Mouse (Mus musculus) cerebellum, adult 9-10 months (tissue): Measurements from ENCODE around the gene Tnnt2.

Experiments used
- DNase-seq: peaks from one replicate; pipeline ENCODE4 v3.0.0; 2022

Gene Tnnt2

DNA sequence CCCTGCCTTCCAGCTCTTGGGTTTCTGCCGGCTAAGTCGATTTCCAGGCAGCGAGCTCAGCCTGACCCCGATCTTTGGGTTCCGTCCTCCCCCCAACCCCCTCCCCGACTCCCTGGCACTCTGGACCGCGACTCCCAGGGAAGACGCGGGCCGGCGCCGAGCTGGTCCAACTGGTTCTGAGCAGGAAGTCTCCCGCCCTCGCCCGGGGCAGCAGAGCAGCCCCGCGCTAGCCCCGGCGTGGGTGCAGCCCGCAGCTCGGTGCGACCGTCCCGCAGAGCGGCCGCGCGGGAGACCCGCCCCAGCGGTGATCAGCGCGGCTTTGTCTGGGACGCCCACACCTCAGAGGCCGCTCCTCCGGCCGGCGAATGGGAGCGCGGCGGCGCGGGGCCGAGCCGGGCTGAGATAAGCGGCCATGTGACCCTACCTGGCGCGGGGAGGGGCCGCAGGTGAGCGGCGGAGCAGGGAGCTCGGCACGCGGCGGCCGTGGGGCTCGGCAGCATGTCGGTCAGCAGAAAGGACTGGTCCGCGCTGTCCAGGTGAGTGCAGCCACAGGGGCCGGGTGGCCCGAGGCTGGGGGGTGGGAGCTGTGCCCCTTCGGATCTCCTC is 17.6 kb upstream of the Tnnt2 start, which contains the start of gene Lad1:
TSS of gene Lad1 (plus strand) at position 118 of the 606 bp plus-strand sequence.
- DNase-seq = no peak

DNA sequence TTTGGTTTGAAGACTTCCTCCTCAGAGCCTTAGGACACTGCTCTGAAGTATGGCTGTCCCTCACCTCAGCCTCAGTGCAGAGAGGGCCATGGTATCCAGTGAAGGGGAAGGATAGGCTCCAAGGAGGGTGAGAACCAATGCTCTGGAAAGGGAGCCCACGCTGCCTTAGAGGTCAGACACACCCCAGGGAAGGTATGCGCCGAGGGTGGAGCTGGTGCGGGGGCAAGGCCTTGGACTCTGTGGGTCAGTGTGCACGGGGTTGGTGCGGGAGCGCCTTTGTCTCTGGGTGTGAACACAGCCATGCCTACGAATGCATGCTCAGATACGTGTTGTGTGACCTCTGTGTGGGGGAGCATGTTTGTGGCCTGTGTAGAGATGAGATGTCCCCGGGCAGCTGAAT is 16.1 kb upstream of the Tnnt2 start:
- DNase-seq = no peak

DNA sequence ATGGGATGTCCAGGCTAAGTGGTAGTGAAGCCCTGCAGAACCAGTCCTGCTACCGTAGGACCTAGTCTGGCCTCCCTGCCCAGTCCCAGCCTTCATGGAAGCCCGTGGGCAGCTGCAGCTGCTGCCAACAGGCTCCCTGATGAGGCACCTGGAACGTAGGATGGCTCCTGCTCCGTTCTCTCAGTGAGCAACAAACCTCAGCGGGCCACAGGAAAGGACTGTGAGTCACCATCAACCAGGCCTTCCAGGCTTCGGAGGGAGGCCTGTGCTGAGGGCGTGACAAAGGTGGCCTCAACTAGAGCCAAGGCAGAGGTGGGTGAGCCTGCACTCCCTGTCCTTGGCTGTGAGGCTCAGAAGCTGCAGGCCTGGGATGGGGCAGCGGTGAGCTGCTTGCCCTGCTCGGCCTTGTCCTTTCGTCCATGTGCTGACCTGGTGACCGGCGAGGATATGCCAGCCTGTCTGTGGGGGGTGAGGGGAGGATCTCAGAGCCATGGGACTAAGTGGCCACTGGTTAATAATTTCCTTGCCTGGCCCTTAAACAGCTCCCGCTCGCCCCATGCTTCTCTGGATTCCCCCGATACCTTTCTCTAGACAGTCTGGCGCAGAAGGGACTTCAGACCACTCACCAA is 15.3 kb upstream of the Tnnt2 start:
- DNase-seq = no peak

DNA sequence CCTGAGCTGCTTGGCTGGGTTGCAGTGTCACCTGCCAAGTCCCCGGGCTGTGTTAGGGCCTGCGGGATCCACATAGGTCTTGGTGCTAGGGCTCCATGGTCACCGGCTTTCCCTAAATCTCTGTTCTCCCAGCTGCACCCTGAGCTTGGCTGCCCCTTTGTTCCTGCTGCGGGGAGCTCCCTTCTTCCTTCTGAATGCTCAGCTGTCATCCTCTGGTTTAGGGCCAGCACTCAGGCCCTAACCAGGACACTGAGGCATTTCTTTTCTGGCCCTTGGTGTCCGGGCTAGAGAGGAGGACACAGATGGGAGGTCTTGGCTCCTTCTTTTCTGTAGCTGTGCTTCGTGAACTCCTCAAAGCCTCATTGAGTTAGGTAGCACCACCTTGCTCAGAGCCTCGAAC is 14.4 kb upstream of the Tnnt2 start:
- no peak for DNase-seq

DNA sequence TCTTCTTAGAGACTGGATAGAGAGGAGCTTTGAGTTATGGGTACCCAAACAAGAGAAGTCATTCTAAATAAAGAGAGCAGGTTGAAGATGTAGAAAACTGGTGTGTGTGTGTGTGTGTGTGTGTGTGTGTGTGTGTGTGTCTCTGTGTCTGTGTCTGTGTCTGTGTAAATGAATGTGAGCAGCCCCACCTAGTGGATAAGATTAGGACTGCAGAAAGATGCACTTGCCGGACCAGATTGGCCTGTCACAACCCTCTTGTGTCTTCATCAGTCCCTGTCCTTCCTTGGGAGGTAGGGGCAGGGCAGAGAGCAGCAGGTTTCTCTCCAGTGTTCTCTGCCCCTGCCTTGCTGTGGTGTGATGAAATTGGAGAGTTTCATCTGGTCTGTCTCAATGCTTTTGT is 7.2 kb upstream of the Tnnt2 start:
- DNase-seq = no peak

DNA sequence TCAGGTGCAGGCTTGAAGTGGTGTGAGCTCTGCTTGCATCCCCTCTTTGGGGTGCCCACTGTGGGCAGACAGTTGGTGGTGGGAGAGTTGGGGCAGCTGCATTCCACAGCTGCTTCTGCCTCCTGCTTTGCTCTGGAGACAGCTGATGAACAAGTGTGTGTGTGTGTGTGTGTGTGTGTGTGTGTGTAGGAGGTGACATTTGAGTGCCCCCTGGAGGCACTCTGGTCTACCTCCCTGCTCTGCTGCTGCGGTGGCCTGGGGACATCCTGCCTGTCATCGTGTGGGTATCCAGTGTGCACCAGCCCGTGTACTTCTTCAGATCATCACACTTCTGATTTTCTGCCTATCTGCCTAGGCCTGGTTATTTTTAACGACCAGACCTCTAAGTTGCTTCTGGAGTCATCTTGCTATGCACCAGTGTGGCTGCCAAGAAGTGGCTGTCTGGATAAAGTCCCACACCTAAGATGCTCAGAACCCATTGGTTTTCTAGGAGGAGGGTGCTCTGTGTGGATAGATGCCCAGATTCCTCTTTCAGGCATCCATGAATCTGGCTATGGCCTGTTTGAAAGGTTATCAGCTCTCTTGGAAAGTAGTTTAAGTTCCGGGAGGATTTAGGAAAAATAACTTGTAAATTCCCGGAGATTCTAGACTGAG is 1.8 kb upstream of the Tnnt2 start:
- no peak for DNase-seq

DNA sequence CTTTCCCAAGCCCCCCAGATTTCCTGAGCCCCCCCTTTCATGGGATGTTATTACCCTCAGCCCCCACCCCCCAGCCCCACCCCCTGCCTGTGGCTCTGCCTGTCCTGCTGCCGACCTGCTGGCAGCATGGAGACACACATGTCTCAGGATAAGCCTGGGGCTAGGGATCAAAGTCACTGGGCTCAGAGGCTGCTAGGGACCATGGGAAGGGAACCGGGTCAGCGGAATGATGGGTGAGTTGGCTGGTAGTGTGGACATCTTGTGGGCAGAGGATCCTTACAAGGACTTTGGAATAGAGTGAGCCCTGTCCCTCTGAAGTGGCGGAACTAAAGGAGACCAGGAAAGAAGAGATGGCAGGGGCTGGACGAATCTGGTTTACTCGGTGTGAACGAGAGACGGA is 1.2 kb upstream of the Tnnt2 start:
- no peak for DNase-seq

DNA sequence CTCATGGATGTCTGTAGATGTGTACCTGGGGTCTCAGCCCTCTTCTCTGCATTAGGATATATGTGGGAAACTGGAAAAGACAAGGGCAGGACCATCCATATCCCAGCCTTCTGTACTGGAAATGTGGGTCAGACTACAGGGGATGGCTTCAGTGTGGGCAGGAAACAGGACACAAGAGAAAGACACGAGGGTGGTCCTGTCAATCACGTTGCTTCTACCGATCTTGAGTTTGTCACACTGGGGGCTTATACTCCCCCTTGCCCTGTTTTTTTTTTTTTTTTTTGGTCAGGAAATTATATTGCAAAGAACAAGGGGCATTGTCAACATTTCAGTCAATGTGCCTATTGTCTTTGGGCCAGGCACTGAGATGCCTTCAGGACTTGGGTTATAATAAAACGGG is 2.5 kb downstream of the Tnnt2 start:
- no peak for DNase-seq

DNA sequence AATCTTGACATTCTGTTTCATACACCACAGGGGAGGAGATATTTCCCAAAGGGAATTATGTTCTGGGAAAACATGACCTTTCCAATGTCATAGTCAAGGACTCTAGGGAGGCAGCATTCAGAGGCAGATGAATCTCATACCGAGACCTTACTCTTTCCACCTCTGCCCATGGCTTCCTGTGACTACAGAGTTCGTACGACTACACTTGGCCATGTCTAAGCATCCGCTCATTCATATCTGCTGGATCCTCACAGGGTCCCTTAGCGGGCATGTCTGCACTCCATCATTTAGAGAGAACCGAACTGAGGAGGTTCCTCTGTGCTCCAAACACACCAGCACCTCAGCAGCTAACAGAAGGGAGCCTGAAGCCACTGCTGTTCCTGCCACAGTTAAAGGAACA is 2.9 kb downstream of the Tnnt2 start:
- DNase-seq = no peak

DNA sequence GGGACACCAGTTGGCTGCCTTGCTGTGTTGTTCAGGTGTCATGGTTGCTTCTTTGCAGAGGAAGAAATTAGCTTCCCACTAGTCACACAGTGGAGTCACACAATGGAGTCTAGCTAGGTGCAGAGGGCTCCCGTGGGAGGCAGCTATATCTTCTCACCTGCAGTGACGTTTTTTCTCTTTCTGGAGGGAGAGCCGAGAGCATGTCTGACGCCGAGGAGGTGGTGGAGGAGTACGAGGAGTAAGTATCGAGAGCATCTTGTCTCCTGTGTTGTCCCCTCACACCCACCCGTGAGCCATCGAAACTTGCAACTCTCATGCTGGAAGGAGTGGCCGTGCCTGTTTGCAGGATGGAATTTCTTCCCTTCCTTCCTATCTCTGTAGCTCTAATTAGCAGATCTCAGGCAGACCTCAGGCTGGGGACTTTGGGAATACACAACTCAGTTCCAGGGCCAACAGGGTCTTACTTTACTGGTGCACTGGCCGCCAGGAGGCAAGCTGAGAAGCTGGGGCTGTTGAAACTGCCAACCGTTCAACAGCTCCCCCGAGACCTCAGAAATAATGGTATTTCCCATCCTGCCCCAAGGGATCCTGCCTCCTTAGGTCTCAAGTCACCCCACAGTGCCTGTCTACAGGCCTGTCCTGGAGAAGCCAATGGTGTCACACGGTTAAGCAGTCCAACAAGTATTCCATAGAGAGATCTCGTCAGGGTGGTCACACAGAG is 4.7 kb downstream of the Tnnt2 start:
- DNase-seq = no peak

DNA sequence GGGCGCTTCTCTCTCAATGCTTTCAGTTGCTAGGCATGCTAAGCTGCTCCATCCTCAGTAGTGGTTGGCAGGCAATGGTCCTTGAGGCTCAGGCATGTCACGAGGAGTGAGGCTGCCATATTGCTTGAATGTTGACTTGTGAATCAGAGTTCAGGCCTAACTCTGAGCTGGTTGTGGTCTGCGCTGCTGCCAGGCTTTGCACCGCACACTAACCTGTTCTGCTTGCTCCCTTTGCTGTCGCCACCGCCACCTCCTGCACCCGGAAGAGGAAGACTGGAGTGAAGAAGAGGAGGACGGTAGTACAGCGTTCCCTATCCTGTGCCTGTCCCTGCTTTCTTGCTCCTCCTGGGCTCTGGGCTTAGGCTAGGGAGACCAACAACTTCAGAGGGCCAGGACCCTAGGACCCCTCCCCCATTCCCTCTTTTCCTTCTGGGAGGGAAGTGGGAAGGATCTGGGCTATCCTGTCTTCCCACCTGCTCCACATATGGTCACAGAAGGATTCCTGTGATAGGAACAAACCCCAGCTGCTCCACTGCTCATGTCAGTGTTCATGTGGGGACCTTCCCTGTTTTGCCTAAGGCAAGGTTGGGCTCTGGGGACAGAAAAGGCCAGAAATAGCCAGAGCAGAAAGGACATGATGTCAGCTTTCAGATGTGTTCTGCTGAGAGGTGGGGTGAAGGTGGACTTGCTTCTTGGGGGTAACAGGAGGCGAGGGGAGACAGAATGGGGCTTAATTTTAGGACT is 7.5 kb downstream of the Tnnt2 start:
- DNase-seq = no peak

DNA sequence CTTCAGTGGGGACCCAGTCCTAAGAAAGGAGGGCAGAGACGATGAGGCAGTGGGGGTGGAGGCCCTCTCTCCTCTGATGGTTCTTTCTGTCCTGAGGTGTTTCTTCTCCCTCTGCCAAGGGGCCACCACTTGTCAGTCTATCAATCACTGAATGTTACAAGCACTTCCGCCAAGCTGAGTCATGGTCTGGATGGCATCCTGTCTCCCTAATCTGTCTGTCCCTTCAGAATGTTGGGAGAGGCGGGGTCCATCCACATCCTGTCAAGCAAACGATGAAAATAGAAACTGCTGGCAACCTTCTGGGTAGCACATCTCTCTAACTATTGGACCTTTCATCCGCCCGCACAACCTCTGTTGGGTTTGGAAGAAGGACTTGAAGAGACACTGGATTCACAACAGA is 8.3 kb downstream of the Tnnt2 start:
- no peak for DNase-seq

DNA sequence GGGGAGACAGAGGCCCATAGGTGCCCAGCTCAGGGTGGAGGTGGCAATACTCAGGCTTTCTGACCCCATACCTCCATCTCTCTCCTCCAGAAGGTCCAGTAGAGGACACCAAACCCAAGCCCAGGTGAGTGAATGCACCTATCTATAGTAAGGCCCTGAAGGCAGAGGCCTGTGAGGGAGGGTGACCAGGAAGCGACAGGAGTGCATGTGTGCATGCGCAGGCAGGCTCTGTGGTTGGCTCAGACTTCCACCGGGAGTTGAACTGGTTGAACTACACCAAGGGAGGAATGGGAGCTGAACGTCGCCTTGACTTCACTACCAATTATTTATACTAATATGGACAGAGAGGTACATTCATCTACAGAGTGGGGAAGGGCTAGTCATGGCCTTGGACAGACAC is 10.5 kb downstream of the Tnnt2 start:
- no peak for DNase-seq

DNA sequence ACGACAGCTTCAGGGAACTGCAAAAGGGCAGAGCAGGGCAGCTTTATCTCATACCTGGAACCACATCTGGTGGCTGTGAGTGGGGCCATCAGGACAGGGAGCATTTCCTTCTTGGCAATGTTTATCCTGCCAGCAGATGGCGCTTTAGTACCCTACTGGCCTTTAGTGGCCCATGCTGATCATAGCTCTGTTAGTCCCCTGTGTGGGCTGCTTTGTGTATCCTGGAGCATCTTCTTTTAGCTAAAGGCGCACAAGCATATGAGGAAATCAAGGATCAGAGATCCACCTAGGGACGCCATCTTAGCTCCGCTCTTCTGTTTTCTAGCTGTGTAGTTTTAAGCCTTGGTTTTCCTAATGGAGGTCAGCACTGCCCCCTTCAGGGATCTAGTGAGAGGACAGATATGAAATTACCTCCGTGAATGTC is 11.0 kb downstream of the Tnnt2 start:
- peak; percentile 6 for DNase-seq

DNA sequence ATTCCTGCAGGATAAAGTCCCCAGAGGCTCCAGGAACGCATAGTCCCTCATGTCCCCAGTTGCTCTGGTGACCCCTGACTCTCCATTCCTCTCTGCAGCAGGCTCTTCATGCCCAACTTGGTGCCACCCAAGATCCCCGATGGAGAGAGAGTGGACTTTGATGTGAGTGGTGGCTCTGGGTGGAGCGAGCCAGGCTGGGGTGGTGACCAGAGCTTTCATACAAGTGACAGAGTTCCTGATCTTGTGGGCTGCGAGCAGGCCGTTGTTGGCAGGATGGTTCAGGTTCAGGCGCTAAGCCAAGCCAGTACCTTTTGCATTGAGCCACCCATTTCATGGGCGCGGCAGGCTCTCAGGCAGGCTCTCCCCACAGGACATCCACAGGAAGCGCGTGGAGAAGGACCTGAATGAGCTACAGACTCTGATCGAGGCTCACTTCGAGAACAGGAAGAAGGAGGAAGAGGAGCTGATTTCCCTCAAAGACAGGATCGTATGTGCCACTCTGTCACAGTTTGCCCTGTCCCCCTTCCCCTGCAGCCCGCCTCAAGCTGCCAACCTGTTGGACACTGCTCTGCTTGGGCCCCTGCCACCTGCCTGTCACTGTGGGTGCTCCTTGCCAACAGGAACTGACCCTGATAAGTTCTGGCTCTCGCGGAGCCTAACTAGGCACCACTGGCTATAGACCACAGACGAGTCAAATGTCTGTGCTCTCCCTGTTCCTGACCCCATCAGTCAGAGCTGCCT is 11.6 kb downstream of the Tnnt2 start:
- no peak for DNase-seq

DNA sequence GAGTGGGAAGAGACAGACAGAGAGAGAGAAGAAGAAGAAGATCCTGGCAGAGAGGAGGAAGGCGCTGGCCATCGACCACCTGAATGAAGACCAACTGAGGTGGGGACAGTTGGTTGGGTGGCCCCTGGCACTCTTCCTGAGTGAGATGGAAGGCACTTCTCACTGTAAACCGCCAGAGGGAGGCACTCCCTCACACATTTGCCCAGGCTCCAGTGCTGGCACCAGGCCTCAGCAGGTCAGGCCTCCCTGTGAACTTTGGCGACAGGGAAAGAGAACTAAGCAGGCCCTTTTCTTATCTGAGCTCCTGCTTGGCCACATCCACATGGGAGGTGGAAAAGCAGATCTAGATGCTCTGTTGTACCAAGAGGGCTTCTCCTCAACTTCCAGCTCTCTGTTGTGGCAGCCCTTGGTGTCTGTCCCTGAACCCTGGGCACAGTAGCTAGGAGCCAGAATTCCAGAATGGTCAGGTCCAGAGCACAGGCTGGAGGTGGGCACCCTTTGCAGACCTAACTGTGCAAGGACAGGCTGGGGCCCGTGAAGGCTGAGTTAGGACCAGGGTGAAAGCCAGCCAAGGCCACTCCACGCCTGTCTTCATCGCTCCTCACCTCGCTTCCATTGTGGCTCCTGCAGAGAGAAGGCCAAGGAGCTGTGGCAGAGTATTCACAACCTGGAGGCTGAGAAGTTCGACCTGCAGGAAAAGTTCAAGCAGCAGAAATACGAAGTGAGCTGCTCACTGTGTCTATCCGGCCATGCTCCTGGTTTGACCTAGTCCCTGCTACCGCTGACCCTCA is 14.8 kb downstream of the Tnnt2 start:
- no peak for DNase-seq

DNA sequence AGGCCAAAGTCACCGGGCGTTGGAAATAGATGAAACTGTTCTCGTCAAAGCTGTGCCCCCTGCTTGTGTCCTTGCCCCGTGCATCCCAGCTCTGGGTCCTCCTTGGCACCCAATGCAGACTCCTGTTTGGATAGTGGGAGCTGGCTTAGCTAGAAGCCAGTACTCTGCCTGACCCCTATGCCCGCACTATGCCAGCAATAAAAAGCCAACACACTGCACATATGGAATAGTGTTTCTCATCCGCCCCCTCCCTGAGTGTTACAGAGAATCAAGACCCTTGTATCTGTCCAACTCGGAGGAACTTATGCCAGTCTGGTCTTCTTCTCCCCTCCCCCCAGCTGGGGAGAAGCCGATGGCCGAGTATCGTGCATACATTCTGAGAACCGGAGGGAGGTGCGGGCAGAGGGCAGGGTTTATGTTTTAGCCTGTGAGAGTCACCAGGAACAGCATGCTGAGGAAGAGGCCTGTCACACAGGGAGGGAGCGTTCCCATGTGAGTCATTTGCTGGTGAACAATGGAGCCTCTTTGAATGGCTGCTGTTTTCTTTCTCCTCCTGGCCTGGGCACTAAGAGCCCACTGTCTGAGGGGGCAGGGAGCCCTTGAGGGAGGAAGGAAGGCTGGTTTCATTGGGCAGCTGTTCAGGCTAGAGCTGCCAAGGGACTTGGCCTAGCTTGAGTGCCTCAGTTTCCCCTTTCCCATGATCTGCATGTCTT is 16.0 kb downstream of the Tnnt2 start:
- DNase-seq = peak; percentile 3

DNA sequence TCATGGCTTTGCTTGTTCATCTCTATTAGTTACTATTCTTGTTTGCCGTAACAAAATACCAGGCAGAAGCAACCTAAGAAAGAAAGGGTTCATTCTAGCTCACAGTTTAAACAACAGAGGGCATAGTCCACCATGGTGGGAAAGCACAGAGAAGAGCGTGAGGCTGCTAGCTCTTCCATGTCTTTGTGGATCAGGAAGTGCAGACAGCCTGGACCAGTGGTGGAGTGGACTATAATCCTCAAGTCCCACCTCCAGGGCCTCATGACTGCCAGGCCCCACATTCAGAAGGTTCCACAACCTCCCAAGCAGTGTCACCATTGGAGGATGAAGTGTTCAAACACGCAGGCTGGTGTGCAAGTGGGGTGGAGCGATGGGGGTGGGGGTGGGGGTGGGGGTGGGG is 17.0 kb downstream of the Tnnt2 start:
- no peak for DNase-seq

DNA sequence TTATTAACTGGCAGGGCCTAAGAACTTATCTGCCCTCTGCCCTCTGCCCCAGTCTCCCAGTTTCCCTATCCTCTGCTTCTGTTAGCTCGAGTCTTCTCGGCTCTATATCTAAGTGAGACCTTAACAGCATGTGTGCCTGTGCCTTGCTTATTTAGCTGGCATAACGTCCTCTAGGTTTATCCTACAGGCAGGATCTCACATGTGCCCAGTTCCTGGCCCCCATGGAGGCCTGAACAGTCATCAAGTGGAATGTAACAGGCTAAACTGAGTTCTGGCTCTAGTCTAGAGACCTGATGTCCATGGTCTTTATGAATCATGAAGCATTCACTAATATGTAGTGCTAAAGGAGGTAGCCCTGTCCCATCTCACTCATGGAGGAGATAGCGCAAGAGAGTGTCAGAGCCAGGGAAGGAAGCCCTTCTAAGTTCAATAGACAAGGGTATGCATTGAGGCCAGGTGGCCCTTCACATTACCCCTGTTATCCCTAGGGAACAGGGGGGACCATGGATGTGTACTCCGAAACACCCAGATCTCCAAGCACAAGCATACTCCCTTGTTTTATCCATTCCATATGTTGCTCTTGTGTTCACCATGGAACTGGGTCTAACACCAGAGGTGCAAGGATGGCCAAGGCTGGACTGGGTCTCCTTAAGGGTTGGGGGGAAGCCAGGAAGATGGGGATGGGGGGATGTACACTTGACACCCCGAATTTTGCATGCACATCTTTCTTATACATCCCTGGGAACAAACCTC is 18.6 kb downstream of the Tnnt2 start:
- no peak for DNase-seq

DNA sequence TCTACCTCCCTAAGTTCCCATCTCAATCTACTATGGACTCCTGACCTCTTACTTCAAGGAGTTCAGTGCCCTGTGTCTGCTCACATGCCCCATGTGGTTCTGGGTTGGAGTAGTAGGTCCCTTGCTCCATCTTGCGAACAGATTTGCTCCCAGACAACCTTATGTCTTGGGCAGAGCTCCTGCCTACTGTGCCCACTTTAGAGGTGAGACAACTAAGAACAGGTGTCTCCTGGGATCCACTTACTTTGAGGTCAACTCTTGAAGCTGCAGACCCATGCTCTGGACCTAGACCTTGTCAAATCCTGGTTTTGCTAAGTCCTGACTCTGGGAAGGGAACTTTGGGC is 19.2 kb downstream of the Tnnt2 start:
- no peak for DNase-seq
